9 mouse cellular contexts compared by ENCODE assay signal in genomic region chr11:88482636-88483035, GRCm38 (mm10).
DNase-seq lines count a peak whose midpoint lies in the region; ATAC-seq and TF ChIP-seq lines count a peak whose summit lies in the region.
"Had no signal": no experiment of that assay in that cellular context is flagged by ENCODE, and none has a peak within 500 bp of the region (broad histone marks: within the 10 kb centered on the region; RNA-seq: fewer than 3 reads in every experiment).

No protein-coding gene starts in this region.

- no peak overlapping the region for H3K9ac ChIP-seq in intestine, embryonic 14.5 days (ENCODE audit: low read length)
- no peak overlapping the region for H3K9ac ChIP-seq in intestine, embryonic 15.5 days
- H3K9ac ChIP-seq in forebrain, embryonic 14.5 days (ENCODE audit: low read length) = peak overlapping the region; percentile 22; the same call in 1 of the 2 replicates
- no peak overlapping the region; the same call in 1 of the 2 replicates for H3K9ac ChIP-seq in midbrain, embryonic 14.5 days (replicated peaks; ENCODE audit: low read length)
- H3K9ac ChIP-seq in intestine, embryonic 16.5 days (ENCODE audit: low read depth, low read length) = no peak overlapping the region

- no peak overlapping the region for H3K4me2 ChIP-seq in intestine, embryonic 14.5 days (ENCODE audit: low read length)
- H3K4me2 ChIP-seq in intestine, embryonic 15.5 days (replicated peaks) = no peak overlapping the region
- H3K4me2 ChIP-seq in forebrain, embryonic 14.5 days (ENCODE audit: low read length) = peak overlapping the region; percentile 29
- H3K4me2 ChIP-seq in midbrain, embryonic 14.5 days (ENCODE audit: low read length) = peak overlapping the region; percentile 12; the same call in 1 of the 2 replicates
- no peak overlapping the region for H3K4me2 ChIP-seq in intestine, embryonic 16.5 days (ENCODE audit: low read depth, low read length)

- 67% methylated on average over 11 of the region's 11 CpGs for WGBS in intestine, embryonic 14.5 days
- WGBS in intestine, embryonic 15.5 days = 62% methylated on average over 11 of the region's 11 CpGs
- whole genome bisulfite sequencing in forebrain, embryonic 14.5 days = 4% methylated on average over 11 of the region's 11 CpGs
- WGBS in midbrain, embryonic 14.5 days = 5% methylated on average over 11 of the region's 11 CpGs
- 62% methylated on average over 11 of the region's 11 CpGs for WGBS in intestine, embryonic 16.5 days

- no peaks in the 10 kb centered on the region for H3K9me3 ChIP-seq in intestine, embryonic 14.5 days (ENCODE audit: control insufficient read depth, low read length)
- H3K9me3 ChIP-seq in intestine, embryonic 15.5 days = no peaks in the 10 kb centered on the region
- no peaks in the 10 kb centered on the region for H3K9me3 ChIP-seq in forebrain, embryonic 14.5 days (replicated peaks; ENCODE audit: control insufficient read depth, low read length)
- H3K9me3 ChIP-seq in midbrain, embryonic 14.5 days (ENCODE audit: control insufficient read depth, low read length) = no peaks in the 10 kb centered on the region
- H3K9me3 ChIP-seq in intestine, embryonic 16.5 days (ENCODE audit: control insufficient read depth, low read length) = no peaks in the 10 kb centered on the region

- no peak for DNase-seq in intestine, embryonic 14.5 days (ENCODE audit: low spot score)
- DNase-seq in forebrain, embryonic 14.5 days (ENCODE audit: low spot score) = peak; percentile 91
- DNase-seq in midbrain, embryonic 14.5 days = peak; percentile 80
- DNase-seq in B cell, adult 2 months = no peak
- DNase-seq: gastrocnemius, postnatal 25 days had no signal

- TF ChIP-seq CTCF in cortical plate, adult 2 months (IDR thresholded peaks at IDR 0.05; ENCODE audit: extremely low read depth, insufficient read depth, low read length) = no peak

- H3K36me3 ChIP-seq in intestine, embryonic 14.5 days (ENCODE audit: control insufficient read depth, insufficient read depth, low read length) = peaks cover 10% of the 10 kb centered on the region; the same call in 1 of the 2 replicates
- H3K36me3 ChIP-seq in intestine, embryonic 15.5 days = no peaks in the 10 kb centered on the region
- no peaks in the 10 kb centered on the region for H3K36me3 ChIP-seq in forebrain, embryonic 14.5 days (ENCODE audit: control insufficient read depth, insufficient read depth, low read length)
- H3K36me3 ChIP-seq in midbrain, embryonic 14.5 days (ENCODE audit: control insufficient read depth, insufficient read depth, low read length) = no peaks in the 10 kb centered on the region
- no peaks in the 10 kb centered on the region; the same call in 1 of the 2 replicates for H3K36me3 ChIP-seq in intestine, embryonic 16.5 days (ENCODE audit: control insufficient read depth, insufficient read depth, low read length)

- ATAC-seq in intestine, embryonic 14.5 days (replicated peaks; ENCODE audit: low FRiP score, low TSS enrichment, low read depth) = no peak
- no peak for ATAC-seq in intestine, embryonic 15.5 days
- ATAC-seq in forebrain, embryonic 14.5 days = peak; percentile 56
- no peak; the same call in 1 of the 2 replicates for ATAC-seq in midbrain, embryonic 14.5 days (ENCODE audit: low FRiP score, low TSS enrichment)
- no peak for ATAC-seq in intestine, embryonic 16.5 days
- ATAC-seq in erythroblast, adult 5-6 weeks (replicated peaks; ENCODE audit: low FRiP score, poor library complexity, severe bottlenecking) = no peak

- TF ChIP-seq POLR2A in cortical plate, adult 2 months (IDR thresholded peaks at IDR 0.05; ENCODE audit: extremely low read depth, insufficient read depth, low read length) = no peak

- H3K27me3 ChIP-seq in intestine, embryonic 14.5 days (replicated peaks; ENCODE audit: control insufficient read depth, insufficient read depth, low read length) = no peaks in the 10 kb centered on the region
- H3K27me3 ChIP-seq in intestine, embryonic 15.5 days (replicated peaks) = no peaks in the 10 kb centered on the region
- no peaks in the 10 kb centered on the region for H3K27me3 ChIP-seq in forebrain, embryonic 14.5 days (replicated peaks; ENCODE audit: control insufficient read depth, insufficient read depth, low read length)
- H3K27me3 ChIP-seq in midbrain, embryonic 14.5 days (ENCODE audit: control insufficient read depth, insufficient read depth, low read length) = no peaks in the 10 kb centered on the region
- H3K27me3 ChIP-seq in intestine, embryonic 16.5 days (replicated peaks; ENCODE audit: control insufficient read depth, insufficient read depth, low read length) = no peaks in the 10 kb centered on the region

- H3K4me3 ChIP-seq in intestine, embryonic 14.5 days (ENCODE audit: low read depth, low read length) = no peak overlapping the region
- no peak overlapping the region for H3K4me3 ChIP-seq in intestine, embryonic 15.5 days (replicated peaks)
- H3K4me3 ChIP-seq in cortical plate, adult 2 months (ENCODE audit: insufficient read depth, low read length) = no peak overlapping the region
- H3K4me3 ChIP-seq in forebrain, embryonic 14.5 days (ENCODE audit: low read depth, low read length) = no peak overlapping the region
- H3K4me3 ChIP-seq in midbrain, embryonic 14.5 days (replicated peaks; ENCODE audit: low read depth, low read length) = no peak overlapping the region
- H3K4me3 ChIP-seq in intestine, embryonic 16.5 days (ENCODE audit: low read length) = no peak overlapping the region

- H3K27ac ChIP-seq in intestine, embryonic 14.5 days (ENCODE audit: low read depth) = peak overlapping the region; percentile 90; the same call in 1 of the 2 replicates
- H3K27ac ChIP-seq in intestine, embryonic 15.5 days = no peak overlapping the region; the same call in none of the 2 replicates
- peak overlapping the region; percentile 4; the same call in 1 of the 2 replicates for H3K27ac ChIP-seq in cortical plate, adult 2 months (ENCODE audit: insufficient read depth, low read length)
- H3K27ac ChIP-seq in forebrain, embryonic 14.5 days (ENCODE audit: low read depth, low read length) = peak overlapping the region; percentile 91
- peak overlapping the region; percentile 91 for H3K27ac ChIP-seq in midbrain, embryonic 14.5 days (replicated peaks; ENCODE audit: low read depth, low read length)
- no peak overlapping the region for H3K27ac ChIP-seq in intestine, embryonic 16.5 days (ENCODE audit: low read length)

- H3K4me1 ChIP-seq in intestine, embryonic 14.5 days (replicated peaks; ENCODE audit: control insufficient read depth, insufficient read depth, low read length) = peaks cover 41% of the 10 kb centered on the region
- H3K4me1 ChIP-seq in intestine, embryonic 15.5 days (replicated peaks) = peaks cover 28% of the 10 kb centered on the region
- peaks cover 6% of the 10 kb centered on the region for H3K4me1 ChIP-seq in cortical plate, adult 2 months (ENCODE audit: control insufficient read depth, insufficient read depth, low read length)
- peaks cover 65% of the 10 kb centered on the region for H3K4me1 ChIP-seq in forebrain, embryonic 14.5 days (ENCODE audit: control insufficient read depth, insufficient read depth, low read length)
- peaks cover 74% of the 10 kb centered on the region for H3K4me1 ChIP-seq in midbrain, embryonic 14.5 days (ENCODE audit: control insufficient read depth, insufficient read depth, low read length)
- peaks cover 39% of the 10 kb centered on the region for H3K4me1 ChIP-seq in intestine, embryonic 16.5 days (ENCODE audit: control insufficient read depth, insufficient read depth, low read length)

Comparison
In these comparisons a context has a peak if more than half of its experiments do, and no peak if none do; other contexts are left out.
1. H3K27ac ChIP-seq: peak in intestine, embryonic 14.5 days (single experiment), cortical plate, adult 2 months (single experiment), forebrain, embryonic 14.5 days (single experiment) and midbrain, embryonic 14.5 days (single experiment); none in intestine, embryonic 15.5 days (single experiment) and intestine, embryonic 16.5 days (single experiment).
2. DNase-seq: peak in forebrain, embryonic 14.5 days (single experiment) and midbrain, embryonic 14.5 days (single experiment); none in intestine, embryonic 14.5 days (single experiment) and B cell, adult 2 months (0 of 2).
3. H3K4me2 ChIP-seq: peak in forebrain, embryonic 14.5 days (single experiment) and midbrain, embryonic 14.5 days (single experiment); none in intestine, embryonic 14.5 days (single experiment), intestine, embryonic 15.5 days (single experiment) and intestine, embryonic 16.5 days (single experiment).